Mouse (Mus musculus): ENCODE measurements around the gene Fat2.

Gene Fat2

GRCm38 (mm10) chr11:55334063-55334462, 2.3 kb downstream of the Fat2 start:
- in situ Hi-C loops (cut with MboI, MseI), result no loop called here

DNA sequence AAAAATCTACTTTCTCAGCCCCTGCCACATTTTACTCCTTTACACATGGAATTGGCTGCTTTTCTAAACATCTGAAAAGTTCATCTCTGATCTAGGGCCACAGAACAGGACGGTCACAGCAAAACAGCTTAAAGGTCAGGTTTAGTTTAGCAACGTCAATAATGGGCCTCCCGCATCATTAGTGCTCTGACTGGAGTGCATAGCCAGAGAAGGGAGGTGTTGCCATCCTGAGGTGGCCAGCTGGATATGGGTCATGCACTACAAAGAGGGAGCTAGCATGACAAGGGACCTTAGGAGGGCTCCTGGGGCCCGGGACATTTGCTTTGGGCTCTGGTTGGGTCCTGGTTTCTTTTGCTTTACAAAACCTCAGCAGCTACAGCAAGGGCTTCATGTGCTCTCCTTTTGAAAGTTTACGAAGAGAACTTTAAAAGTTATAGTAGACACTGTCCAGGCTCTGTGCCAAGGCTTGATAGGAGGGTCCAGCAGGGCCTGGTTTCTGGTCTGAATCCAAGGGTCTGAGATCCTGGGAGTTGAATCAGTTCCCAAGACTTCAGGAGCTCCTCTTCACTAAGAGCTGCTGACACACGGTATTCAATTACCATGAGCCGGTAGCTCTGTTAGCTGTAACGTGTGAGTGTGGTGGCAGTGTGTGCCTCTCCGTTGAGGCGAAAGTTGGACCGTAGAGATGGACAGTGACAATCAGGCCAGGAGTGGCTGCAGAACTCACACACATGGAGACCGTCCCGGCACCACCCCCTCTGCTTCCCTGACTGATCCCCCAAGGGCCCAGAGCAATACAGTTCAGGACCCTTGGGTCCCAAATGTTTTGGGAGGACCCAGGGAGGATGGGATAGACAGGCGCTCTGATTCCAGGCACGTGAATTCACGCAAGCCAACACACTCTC, 6.2 kb downstream of the Fat2 start:
- in situ Hi-C loops (cut with MboI, MseI), result no loop called here

GRCm38 (mm10) chr11:55327558-55328409, 8.6 kb downstream of the Fat2 start:
- in situ Hi-C loops (cut with MboI, MseI), result no loop called here

DNA sequence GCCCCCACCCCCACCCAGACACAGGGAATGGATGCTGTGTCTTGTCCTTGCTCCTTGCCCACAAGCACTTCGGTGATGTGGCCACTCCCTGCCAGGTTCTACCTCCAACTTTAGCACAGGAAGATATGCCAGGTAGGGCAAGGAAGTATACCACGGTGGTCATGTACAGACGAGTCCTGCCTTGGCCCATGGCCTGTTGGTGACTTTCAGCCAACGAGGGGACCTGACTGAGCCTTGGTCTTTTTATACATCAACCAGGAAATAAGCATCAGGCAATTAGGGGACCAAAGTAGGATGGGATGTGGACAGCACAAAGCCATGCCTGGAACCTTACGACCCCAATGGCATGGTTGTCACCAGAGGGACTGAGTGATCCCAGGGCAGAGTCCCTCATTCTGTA, 9.3 kb downstream of the Fat2 start:
- in situ Hi-C loops (cut with MboI, MseI), result no loop called here

DNA sequence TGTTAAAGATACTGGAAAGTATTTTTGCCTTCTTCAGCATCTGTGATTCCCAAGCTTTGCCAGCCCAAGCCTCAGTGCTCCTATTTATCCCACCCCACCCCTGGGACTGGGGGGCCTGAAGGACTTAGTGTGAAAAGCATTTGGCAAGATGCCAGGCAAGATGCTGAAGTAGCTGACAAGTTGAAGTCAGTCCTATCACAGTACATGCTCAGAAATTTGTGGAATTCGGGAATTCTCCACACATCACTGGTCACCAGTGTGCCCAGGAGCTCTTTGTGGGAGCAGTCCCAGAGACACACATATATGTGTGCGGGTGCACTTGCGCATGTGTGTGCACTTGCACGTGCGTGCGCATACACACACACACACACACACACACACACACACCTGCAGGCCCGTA, 10.2 kb downstream of the Fat2 start:
- in situ Hi-C loops (cut with MboI, MseI), result no loop called here

- in situ Hi-C loops (cut with MboI, MseI), result no loop called here
Observed at GRCm38 (mm10) chr11:55323854-55324253, 12.5 kb downstream of the Fat2 start.

DNA sequence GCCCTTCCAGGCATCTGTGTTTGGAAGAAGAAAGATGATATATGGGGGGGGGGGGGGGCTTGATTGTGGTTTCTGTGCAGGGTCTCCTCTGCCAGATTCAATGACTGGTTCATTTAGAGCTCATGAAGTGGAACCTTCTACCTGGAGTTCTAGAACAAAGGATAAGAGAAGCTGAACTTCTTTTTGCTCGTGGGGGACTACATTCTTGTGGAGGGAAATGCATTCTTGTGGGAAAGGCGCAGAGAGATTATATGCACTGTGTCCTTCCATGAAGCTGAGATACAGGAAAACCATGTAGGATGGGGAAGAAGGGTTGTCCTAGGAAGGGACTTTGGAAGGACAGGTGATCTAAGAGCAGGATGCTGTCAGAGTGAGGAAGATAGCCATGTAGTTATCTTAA, 15.4 kb downstream of the Fat2 start:
- in situ Hi-C loops (cut with MboI, MseI), result no loop called here

- in situ Hi-C loops (cut with MboI, MseI), result no loop called here
Observed at GRCm38 (mm10) chr11:55315966-55316365, 20.4 kb downstream of the Fat2 start.

GRCm38 (mm10) chr11:55314704-55315047, 21.7 kb downstream of the Fat2 start:
- in situ Hi-C loops (cut with MboI, MseI), result no loop called here

DNA sequence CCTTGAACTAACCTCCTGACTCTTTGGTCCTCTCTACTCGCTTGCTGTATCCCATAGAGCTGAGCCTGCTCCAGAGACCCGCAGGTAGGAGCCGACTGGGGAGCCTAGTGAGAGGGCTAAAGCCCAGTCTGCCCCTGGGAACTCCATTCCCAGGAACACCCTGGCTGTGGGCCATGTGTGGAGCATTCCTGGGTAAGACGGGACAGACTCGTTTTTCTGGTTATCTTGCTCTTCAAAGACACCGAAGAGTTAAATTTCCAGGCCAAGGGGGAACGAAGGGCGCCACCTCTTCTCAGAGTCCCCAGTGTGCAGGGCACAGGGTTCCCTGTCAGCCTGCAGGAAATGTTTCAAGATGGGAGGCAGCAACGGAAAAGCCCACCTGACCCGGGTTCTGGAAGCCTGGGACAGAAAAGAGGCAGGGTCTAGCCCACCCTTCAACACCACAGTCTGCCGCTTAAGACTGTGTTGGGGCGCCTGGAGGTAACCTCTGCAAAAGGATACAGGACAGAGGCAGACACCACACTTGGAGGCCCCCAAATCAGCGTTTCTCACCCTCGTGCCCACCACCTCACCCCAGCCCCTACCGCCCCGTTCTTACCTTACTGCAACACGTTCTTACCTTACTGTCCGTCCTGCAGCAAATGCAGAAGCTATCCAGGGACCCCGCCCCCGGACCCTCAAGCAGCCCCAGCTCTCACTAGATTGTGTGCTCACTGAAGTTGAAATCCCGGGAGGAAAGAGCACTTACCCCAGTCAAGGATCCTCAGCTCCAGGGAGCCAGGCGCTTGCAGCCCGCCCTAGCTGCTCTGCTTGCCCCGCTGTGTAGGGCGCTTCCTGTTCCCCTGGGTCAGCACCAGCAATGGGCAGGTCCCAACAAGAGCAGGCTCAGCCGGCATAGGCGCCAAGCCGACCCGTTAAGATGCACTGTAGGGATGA, 22.3 kb downstream of the Fat2 start:
- in situ Hi-C loops (cut with MboI, MseI), result no loop called here

DNA sequence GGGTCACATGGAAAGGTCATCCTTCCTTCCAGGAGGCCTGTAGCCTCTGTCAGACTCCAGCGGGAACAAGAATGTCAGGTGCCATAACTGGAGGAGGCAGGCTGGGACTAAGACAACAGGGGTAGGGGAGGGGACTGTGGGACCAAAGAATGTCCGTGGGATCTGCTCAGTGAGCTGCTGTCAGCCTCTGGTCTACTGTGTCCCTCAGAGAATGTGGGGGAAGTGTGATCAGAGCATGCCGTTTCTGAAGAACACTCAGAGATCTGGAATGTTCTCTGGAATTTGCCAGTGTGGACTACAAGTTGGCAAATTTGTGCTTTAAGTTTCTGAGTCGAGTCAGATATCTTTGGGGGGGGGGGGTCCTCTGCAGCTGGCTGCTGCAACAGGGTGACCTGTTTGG, 34.0 kb downstream of the Fat2 start:
- in situ Hi-C loops (cut with MboI, MseI), result no loop called here

GRCm38 (mm10) chr11:55293179-55293578, 43.2 kb downstream of the Fat2 start:
- in situ Hi-C loops (cut with MboI, MseI), result no loop called here

GRCm38 (mm10) chr11:55291901-55292300, 44.5 kb downstream of the Fat2 start:
- in situ Hi-C loops (cut with MboI, MseI), result no loop called here

GRCm38 (mm10) chr11:55289851-55290391, 46.4 kb downstream of the Fat2 start:
- in situ Hi-C loops (cut with MboI, MseI), result no loop called here

- in situ Hi-C loops (cut with MboI, MseI), result no loop called here
Observed at GRCm38 (mm10) chr11:55274756-55275155, 61.6 kb downstream of the Fat2 start.

- in situ Hi-C loops (cut with MboI, MseI), result no loop called here
Observed at GRCm38 (mm10) chr11:55268580-55268979, 67.8 kb downstream of the Fat2 start.

GRCm38 (mm10) chr11:55265647-55266046, 70.7 kb downstream of the Fat2 start:
- in situ Hi-C loops (cut with MboI, MseI), result no loop called here

DNA sequence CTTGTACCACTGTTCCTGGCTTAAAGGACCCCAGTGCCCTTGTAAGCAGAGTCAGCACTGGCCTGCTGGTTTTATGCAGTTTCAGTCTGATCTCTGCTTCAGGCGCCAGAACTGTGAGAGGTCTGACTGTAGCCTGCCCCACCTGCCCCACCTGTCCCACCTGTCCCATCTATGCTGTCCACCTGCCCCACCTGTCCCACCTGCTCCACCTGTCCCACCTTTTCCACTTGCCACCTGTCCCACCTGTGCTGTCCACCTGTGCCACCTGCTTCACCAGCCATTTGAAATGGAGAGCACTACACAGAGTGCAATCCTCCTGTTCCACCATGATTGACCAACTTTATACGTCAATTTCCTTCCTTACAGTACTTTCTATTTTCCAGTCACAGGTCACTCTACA, 72.0 kb downstream of the Fat2 start:
- in situ Hi-C loops (cut with MboI, MseI), result no loop called here

- in situ Hi-C loops (cut with MboI, MseI), result no loop called here
Observed at GRCm38 (mm10) chr11:55262000-55262399, 74.4 kb downstream of the Fat2 start.

- in situ Hi-C loops (cut with MboI, MseI), result no loop called here
Observed at GRCm38 (mm10) chr11:55261105-55261504, 75.3 kb downstream of the Fat2 start.

- in situ Hi-C loops (cut with MboI, MseI), result no loop called here
Observed at GRCm38 (mm10) chr11:55253391-55253790, 83.0 kb downstream of the Fat2 start.
